Mouse (Mus musculus) thymus, adult 2 months (tissue): Measurements from ENCODE around the gene C130032M10Rik. TPM values are rescaled to one million over a fixed set of nuclear protein-coding genes. Genes with fewer than 3 reads are reported as not detected.

ENCODE experiments used
- DNase-seq: peaks from one replicate; pipeline ENCODE4 v3.0.0; 2021
- H3K27ac ChIP-seq: fragments of 200-500 bp; 2 replicates; pipeline ENCODE4 v1.5.1; 2012; ENCODE audit warnings: low read length, control low read depth; ENCODE audit not compliant: control insufficient read depth, insufficient read depth
- H3K27me3 ChIP-seq: fragments of 200-500 bp; 2 replicates; pipeline ENCODE4 v1.6.1; 2012; ENCODE audit warnings: mild to moderate bottlenecking, low read length, moderate library complexity, mixed read lengths; ENCODE audit not compliant: control insufficient read depth, insufficient read depth
- H3K36me3 ChIP-seq: fragments of 200-500 bp; 2 replicates; pipeline ENCODE4 v1.6.1; 2012; ENCODE audit warnings: mild to moderate bottlenecking, low read length, moderate library complexity; ENCODE audit not compliant: control insufficient read depth, insufficient read depth
- H3K4me1 ChIP-seq: fragments of 200-500 bp; replicated peaks from 2 replicates; pipeline ENCODE4 v1.6.1; 2012; ENCODE audit warnings: low read length; ENCODE audit not compliant: control insufficient read depth, insufficient read depth
- H3K4me3 ChIP-seq: fragments of 200-500 bp; 2 replicates; pipeline ENCODE4 v1.5.1; 2012; ENCODE audit warnings: mild to moderate bottlenecking, low read length, control low read depth, moderate library complexity; ENCODE audit not compliant: control insufficient read depth, insufficient read depth
- CTCF ChIP-seq: fragments of 200-500 bp; IDR thresholded peaks from 2 replicates; pipeline ENCODE4 v1.5.1; 2012; ENCODE audit warnings: mild to moderate bottlenecking, control low read depth, low read length, moderate library complexity, borderline replicate concordance; ENCODE audit not compliant: control insufficient read depth, poor library complexity, insufficient read depth; ENCODE audit errors: extremely low read depth
- POLR2A ChIP-seq: fragments of 200-500 bp; IDR thresholded peaks from 2 replicates; pipeline ENCODE4 v1.6.1; 2012; ENCODE audit warnings: mild to moderate bottlenecking, low read length, control low read depth, moderate library complexity; ENCODE audit not compliant: control insufficient read depth, poor library complexity, insufficient read depth; ENCODE audit errors: extremely low read depth
- WGBS: fragments of 180-500 bp; shearing (Covaris S2); methylation state at CpG from one replicate; pipeline ENCODE4 v1.1.7; 2018; 5-methylcytosine and 5-hydroxymethylcytosine counted together
- polyA plus RNA-seq: library from polyadenylated mRNA; depleted of rRNA; stranded (reverse); fragments of >200 nt; gene quantifications from 2 replicates; pipeline ENCODE4 v1.2.3, GENCODE M21; 2012

Gene C130032M10Rik
- polyA plus RNA-seq, 1 experiment: not detected

- 94% methylated on average over 11 of the region's 11 CpGs for WGBS
- Histone ChIP-seq H3K4me3 (no peak overlapping the region), H3K27me3 (no peaks in the 10 kb centered on the region), H3K27ac (no peak overlapping the region), H3K36me3 (no peaks in the 10 kb centered on the region), H3K4me1 (peaks cover 5% of the 10 kb centered on the region)
- TF ChIP-seq CTCF (no peak), POLR2A (no peak)
- DNase-seq: no peak
Measured at GRCm38 (mm10) chr9:114531276-114531675, 15.8 kb downstream of the C130032M10Rik start.

GRCm38 (mm10) chr9:114533848-114534247 lies 18.4 kb downstream of the C130032M10Rik start:
- TF ChIP-seq CTCF (no peak), POLR2A (no peak)
- 88% methylated on average over 4 of the region's 4 CpGs for WGBS
- no peak overlapping the region for H3K4me3 ChIP-seq
- no peak for DNase-seq
- H3K27me3 ChIP-seq: no peaks in the 10 kb centered on the region
- H3K27ac ChIP-seq: no peak overlapping the region
- no peaks in the 10 kb centered on the region for H3K36me3 ChIP-seq
- no peaks in the 10 kb centered on the region for H3K4me1 ChIP-seq

- TF ChIP-seq CTCF (no peak), POLR2A (no peak)
- H3K27ac ChIP-seq: no peak overlapping the region
- no peaks in the 10 kb centered on the region for H3K27me3 ChIP-seq
- H3K4me3 ChIP-seq: no peak overlapping the region
- H3K4me1 ChIP-seq: no peaks in the 10 kb centered on the region
- 94% methylated on average over 9 of the region's 9 CpGs for WGBS
- no peaks in the 10 kb centered on the region for H3K36me3 ChIP-seq
- no peak for DNase-seq
Measured at GRCm38 (mm10) chr9:114534747-114535517, 19.4 kb downstream of the C130032M10Rik start.

DNA sequence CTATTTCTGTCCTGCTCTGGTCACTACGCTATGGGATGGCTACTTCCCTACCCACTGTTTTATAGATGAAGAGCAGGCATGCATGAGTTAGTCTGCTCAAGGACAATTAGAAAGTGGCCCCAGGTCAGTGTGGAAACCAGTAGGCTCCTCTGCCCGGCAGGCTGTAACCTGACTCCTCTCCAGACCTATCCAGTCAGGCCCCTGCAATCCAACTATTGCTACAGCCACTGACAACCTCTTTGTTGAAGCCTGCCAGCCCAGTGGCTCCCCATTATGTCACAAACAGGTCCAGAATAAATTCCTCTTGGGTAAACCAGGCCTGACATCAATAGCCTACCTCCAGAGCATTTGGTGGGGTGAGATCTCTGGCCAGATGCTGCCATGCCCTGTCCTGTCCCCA lies 21.1 kb downstream of the C130032M10Rik start:
- H3K27ac ChIP-seq: no peak overlapping the region; the same call in 1 of the 2 replicates
- WGBS: 97% methylated on average over 2 of the region's 2 CpGs
- no peaks in the 10 kb centered on the region for H3K4me1 ChIP-seq
- TF ChIP-seq CTCF (no peak), POLR2A (no peak)
- no peaks in the 10 kb centered on the region for H3K36me3 ChIP-seq
- H3K4me3 ChIP-seq: no peak overlapping the region
- no peaks in the 10 kb centered on the region for H3K27me3 ChIP-seq
- DNase-seq: no peak

DNA sequence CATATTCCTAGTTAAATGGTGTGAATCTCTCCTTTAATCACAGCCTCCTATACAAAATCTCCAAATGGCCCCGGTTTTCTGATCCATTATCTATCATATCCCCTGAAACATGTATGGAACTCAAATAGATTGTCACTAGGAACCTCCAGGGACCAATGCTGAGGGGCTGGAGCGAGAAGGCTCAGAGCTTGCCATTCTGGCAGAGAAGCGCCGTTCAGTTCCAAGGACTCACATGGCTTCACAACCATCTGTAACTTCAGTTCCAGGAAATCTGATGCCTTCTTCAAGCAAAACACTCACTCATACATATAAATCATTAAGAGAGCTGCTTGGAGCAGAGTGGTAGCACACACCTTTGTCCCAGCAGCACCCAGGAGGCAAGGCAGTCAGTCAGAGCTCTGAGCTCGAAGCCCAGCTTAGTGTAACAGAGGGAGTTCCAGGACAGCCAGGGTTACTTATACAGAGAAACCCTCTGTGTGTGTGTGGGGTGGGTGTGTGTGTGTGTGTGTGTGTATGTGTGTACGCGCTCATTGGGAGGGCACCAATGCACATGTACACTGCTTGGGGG lies 23.6 kb downstream of the C130032M10Rik start:
- no peak for DNase-seq
- H3K36me3 ChIP-seq: no peaks in the 10 kb centered on the region
- TF ChIP-seq POLR2A (no peak), CTCF (no peak)
- H3K4me3 ChIP-seq: no peak overlapping the region
- no peaks in the 10 kb centered on the region for H3K27me3 ChIP-seq
- H3K27ac ChIP-seq: no peak overlapping the region
- H3K4me1 ChIP-seq: peaks cover 3% of the 10 kb centered on the region; the same call in 1 of the 2 replicates
- WGBS: 91% methylated on average over 7 of the region's 7 CpGs

GRCm38 (mm10) chr9:114541279-114541741 lies 25.8 kb downstream of the C130032M10Rik start:
- Histone ChIP-seq H3K27ac (no peak overlapping the region), H3K36me3 (no peaks in the 10 kb centered on the region), H3K4me3 (no peak overlapping the region), H3K4me1 (peaks cover 17% of the 10 kb centered on the region), H3K27me3 (no peaks in the 10 kb centered on the region)
- TF ChIP-seq CTCF: no peak
- no peak for TF ChIP-seq POLR2A
- DNase-seq: no peak
- WGBS: 78% methylated on average over 1 of the region's 1 CpGs

DNA sequence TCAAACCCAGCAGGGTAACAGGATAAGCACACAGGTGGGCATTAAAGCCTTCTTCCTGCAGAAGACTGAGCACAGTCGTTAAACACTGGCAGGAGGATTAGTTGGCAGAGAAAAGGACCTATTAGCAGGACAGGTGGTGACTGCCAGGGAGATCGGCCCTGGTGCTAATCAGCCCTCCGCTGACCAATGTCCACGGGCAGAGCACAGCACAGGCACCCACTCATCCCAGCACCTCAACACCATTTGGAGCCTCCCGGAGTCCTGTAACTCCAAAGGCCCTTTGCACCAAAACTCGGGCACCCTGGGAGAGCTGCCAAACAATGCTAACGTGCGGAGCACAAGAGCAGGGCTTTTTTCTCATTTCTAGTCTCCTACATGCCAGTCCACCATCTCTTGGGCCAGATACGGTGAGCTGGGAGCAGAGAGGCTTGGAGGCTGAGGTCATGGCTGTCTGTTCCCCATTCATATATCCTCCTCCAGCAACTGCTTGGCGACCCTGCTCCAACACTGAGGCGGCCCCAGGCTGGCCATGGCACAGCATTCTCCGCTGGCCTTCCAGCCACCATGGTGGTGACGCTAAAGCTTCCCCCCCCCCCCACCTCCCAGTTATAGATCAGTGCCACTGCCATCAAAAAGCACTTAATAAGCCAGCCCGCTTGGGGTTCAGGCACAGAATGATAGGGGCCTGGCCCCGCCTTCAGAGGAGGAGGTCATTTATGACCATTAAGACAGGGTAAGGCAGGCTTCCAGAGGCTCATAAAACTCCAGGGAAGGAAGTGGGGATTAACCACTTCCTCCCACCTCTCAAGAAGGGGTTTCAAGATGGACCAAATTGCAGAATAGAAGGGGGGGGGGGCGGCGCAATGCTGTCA lies 28.6 kb downstream of the C130032M10Rik start:
- TF ChIP-seq POLR2A: no peak
- TF ChIP-seq CTCF: no peak
- no peak overlapping the region for H3K4me3 ChIP-seq
- DNase-seq: no peak
- H3K36me3 ChIP-seq: no peaks in the 10 kb centered on the region
- 82% methylated on average over 17 of the region's 17 CpGs for whole genome bisulfite sequencing
- no peaks in the 10 kb centered on the region for H3K27me3 ChIP-seq
- H3K4me1 ChIP-seq: peaks cover 38% of the 10 kb centered on the region
- H3K27ac ChIP-seq: no peak overlapping the region
